Mouse (Mus musculus) erythroid progenitor cell, adult 5-6 weeks (primary cell): ENCODE results near the gene Rtp2. TPM values are rescaled to one million over a fixed set of nuclear protein-coding genes. Genes with fewer than 3 reads are reported as not detected.
A peak's percentile ranks its signal among the peaks of the same experiment; 100 is the strongest.

ENCODE experiments used
- ATAC-seq: replicated peaks from 2 replicates; pipeline ENCODE4 v1.8.0; 2016; ENCODE audit warnings: moderate number of reproducible peaks, mild to moderate bottlenecking, moderate TSS enrichment, inconsistent platforms; ENCODE audit not compliant: poor library complexity, low FRiP score, severe bottlenecking
- total RNA-seq, 2 experiments: library from RNA; stranded (forward) in 1 of 2; stranded (reverse) in 1 of 2; fragments of 150-400 nt in 1 of 2; fragments of 186-747, 209-891 nt in 1 of 2; gene quantifications; 2 replicates each; pipeline versions ENCODE4 v1.2.3 to v1.2.4; 2015 to 2017; ENCODE audit warnings: low replicate concordance in 2 of 2

The Rtp2 gene
- not detected in 2 replicates for total RNA-seq (2015; ENCODE audit: low replicate concordance)
- total RNA-seq (2017; ENCODE audit: low replicate concordance) = not detected in 2 replicates

DNA sequence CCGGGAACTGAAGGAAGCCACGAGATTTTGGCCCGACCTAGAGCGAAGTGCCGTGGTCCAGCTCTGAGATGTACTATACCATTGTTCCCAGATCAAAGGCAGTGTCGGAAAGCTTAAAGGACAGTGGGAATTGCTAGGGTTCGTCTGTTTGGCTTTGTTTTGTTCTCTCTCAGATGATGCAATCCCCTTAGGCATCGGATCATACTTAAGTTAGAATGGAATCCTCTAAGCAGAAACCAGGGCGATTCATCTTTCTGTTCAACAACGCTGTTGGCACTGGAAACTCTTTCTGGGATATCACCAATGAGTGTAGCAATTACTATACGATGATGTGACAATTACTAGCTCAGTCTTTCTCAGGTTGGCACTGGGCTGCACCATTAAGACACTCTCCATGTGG, at the start of gene Rtp2:
TSS of gene Rtp2 (minus strand) at position 101 of the 400 bp plus-strand sequence.
- ATAC-seq = no peak

DNA sequence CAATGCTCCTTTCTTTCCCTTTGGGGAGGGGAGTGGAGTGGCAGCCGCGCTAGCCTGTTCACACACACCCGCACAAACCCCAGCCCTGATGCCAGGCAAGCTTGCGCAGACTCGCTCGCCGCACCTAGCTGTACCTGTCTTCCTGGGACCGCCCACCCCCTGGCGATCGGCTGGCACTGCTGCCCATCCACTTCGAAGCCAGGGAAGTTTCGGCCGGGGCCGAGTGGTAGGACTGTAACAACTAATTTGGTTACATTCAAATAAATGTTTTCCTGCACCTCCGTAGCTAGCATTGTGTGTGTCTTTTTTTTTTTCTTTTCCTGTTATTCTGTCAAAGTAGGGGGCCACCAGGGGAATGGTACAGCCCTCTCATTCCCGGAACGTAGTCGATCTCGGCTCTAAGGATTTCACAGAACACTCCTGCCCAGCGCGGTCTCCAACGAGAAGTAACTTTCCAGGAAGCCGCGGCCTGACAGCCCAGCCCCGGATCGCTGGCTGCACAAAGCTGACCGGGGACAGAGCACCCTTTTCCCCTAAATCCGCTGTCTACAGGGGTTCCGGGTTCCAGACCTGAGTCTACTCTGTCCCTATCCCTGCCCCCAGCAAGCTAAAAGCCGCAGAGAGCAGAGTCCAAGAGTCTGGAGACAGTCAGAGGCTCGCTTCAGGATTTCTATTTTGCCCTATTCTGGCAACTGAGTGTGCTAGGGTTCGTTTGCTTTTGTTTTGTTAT, 49.0 kb upstream of the Rtp2 start:
- ATAC-seq = no peak

DNA sequence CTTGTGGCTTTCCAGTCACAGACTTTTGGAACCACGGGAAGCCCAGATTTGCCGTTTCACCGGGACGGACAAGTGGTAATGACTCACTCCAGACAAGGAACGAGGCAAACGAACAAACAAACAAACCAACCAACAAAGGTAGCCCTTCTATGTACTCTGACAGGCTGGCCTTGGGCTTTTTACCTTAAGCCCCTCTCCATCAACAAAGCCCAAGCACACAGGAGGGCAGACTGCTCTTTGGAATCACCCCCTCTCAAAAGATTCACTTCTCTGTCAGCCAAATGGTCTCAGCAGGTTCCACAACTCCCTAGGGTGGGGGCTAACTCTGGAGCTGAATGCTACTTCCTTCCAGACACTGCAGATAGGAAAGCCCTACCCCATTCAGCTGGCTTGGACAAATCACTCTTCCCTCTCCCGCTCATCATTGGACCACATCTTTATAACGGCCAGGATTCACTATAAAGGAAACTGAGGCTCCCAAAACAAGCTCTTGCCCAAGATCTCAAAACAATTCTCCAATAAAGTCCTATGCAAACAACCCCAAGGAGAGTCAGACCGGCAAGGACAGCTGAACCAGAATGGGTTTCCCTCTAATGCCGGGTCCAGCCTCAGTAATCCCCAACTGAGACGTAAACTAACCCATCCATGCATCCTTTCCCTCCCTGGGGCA, 48.1 kb upstream of the Rtp2 start:
- no peak for ATAC-seq

DNA sequence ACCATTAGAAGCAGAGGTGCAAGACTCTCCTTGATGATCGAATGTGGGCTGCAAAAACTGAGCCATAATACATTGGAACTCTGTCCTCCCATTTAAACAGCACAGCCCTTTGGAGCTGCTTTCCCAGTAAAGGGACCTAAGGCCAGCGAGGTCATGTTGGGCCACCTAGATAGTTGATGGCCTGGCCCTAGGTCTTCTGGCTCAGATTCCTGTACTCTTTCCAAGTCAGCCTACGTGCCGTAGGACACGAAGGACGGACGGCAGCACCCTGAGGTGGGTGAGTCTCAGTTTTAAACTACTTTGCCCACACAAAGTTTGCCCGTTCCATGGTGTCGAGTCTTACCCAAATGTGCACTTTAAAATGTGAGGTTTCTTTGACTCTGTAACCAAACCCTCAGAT, 47.3 kb upstream of the Rtp2 start:
- ATAC-seq = no peak

DNA sequence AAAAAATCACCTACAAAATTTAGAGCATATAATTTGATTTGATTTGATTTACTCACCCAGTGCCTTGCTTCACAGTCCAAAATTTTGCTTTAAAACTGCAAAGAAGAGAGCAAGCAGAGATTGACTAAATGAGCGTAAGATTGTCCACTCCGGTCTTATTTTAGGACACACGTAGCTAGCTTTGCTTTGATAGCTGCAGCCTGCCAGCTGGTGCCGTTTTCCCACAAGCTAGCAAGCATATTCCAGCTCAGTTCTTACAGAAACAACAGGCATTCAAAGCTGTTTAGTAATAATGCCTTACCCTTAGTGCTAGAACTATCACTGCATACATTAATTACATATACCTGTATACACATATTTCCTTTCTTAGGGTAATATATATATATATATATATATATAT, 46.3 kb upstream of the Rtp2 start:
- ATAC-seq = no peak

DNA sequence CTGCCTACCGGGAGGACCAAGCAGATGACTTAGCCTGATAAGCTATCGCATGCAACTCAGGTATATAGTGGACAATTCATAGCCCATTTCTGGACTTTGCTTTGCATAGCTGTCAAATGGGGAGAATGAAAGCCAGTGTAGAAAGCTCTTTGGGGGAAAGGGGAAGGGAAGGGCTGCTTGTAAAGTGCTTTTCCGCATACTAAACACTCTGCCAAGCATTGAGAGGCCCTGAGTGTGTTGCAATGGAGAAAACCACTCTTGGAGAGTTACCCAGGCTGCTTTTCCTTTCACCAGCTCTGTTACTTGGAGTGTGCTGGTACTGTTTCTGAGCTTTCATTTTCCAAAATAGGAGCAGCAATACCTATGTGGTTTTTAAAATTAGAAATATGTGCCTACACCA, 45.5 kb upstream of the Rtp2 start:
- ATAC-seq = no peak

DNA sequence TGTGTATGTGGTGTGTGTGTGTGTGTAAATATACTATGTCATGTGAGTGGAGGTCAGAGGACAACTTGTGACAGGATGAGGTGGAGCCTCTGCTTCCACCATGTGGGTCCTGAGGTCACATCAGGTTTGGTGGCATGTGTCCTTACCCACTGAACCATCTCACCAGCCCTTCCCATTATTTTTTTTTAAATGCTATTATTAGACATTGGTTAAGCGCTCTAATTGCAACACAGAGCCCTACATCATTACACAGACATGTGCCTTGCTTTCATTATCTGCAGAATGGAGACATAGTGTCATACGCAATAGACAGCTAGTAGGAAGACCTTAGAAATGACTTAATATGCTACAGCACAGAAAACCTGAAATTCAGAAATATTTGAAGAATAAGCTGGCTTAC, 44.0 kb upstream of the Rtp2 start:
- no peak for ATAC-seq

DNA sequence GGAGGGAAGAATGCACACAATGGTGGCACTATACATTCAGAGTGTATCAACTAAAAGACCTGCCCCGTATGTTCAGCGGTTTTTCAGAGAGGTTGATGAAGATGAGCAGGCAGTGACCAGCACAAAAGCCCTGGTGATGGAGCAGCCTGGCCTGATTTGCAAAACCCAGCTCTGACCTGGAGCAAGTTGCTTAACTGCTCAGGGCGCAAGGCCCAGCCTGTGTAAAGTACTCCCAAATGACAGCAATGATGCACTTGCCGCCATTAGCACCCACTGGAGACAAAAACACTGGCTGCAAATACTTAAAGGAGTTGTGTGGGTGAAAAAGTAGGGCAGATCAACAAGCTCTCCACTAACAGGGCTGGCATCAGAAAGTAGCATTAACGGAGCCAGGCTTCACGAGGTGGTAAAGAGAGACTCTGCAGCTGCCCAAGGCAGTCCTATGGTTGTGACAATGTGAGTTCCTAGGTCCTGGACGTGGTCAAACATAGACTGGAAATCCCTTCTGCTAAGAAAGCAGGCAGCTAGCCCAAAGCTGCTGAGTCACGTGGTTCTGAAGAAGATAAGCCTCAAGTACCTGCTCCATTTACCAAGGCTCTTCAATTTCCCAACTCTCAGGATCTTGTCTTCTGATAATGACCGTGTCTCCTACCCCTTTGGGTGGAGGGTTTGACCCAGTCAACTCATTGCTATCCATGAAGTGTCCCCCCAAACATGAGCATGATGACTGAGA, 41.6 kb upstream of the Rtp2 start:
- no peak for ATAC-seq

DNA sequence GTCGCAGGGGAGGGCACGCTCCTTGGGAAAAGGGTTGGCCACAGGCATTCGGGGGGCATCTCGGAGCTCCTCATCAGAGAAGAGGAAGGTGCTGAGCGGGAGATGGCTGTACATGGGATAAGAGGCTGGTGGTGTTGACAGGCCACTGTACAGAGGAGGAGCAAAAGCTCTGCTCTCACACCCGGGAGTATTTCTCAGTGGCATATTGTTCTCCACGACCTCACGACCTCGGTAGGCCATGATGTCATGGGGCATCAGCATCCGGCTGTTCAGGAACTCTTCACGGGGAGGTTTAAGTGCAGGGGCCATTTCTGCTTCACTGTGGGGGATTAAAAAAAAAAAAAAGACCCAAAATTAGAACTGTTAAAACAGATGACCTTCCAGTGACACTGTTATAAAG, 40.7 kb upstream of the Rtp2 start:
- ATAC-seq = no peak

DNA sequence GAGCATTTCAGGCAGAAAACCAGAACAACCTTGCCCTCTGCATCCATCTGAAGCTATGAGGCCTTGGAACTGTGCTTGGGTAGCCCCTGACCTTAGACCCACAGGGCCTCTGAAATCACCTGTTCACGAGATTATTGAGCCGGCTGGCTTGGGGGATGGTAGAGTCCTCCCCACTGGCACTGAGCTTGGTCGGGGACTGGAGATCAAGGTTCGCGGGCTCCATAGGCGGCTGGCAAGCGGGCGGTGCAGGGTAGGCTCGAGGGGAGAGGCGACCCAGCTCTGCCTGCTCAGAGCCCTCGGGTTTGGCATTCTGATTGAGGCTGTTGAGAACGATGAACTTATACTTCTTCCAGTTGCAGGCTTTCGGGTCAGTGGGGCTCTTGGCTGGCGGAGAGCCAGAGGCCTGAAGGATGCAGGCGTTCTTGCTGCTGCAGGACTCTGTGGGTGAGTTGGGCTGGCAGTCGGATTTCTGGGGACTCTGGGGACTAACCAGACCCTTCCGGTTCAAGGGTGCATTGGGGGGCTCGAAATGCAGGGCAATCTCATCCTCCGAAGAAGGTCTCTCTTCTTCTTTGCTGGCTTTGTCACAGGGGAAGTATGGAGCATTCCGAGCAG, 40.0 kb upstream of the Rtp2 start:
- no peak for ATAC-seq

DNA sequence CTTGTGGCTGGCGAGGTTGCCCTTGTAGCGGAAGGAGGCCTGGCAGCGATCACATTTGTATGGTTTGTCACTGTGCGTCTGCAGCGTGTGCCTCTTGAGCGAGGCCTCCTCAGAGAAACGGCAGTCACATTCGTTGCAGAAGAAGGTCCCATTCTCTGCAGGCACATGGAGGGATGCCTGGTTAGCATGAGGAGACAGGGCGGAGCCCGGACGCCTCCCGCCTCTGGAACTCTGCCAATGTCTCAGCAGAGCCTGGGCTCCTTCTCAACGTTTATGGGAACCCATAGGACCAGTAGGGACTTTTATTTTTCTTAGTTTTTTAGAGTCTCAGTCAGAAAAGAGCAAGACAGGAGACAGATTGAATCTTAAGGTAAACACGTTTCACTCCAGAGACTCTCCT, 37.7 kb upstream of the Rtp2 start:
- no peak for ATAC-seq

DNA sequence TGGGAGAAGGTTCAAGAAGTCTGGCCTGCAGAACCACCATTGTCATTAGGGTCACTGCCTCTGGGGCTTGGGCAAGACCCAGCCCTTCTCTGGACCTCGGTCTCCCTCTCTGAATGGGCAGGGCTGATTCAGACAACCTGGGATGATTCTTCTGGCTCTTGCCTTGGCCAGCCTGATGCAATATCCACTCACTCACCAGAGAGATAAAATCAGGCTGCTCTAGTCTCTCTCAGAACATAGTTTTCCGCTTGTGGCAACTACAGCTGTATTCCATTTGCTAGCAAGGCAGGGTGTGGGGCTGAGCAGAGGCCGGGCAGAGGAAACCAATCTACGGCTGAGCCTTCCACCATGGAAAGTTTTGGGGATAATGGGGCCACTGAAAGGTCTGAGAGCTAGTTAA, 36.7 kb upstream of the Rtp2 start:
- no peak for ATAC-seq

DNA sequence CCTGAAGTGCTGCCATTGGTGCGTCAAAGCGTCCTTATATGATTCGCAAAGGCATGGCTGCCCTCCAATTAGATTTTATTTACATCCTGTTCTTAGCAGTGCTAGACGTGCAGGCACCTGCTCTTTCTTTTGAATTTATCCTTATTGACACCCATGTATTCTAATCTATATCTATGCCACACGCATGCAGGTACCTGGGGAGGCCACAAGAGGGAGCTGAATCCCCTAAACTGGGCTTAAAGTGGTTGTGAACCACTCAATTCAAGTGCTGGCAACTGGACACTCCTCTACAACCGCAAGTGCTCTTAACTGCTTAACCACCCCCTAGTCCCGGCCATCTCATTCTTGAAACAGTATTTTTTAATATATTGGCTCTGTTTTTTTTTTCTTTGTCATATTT, 35.1 kb upstream of the Rtp2 start:
- peak; percentile 56; the same call in 1 of the 2 replicates for ATAC-seq

DNA sequence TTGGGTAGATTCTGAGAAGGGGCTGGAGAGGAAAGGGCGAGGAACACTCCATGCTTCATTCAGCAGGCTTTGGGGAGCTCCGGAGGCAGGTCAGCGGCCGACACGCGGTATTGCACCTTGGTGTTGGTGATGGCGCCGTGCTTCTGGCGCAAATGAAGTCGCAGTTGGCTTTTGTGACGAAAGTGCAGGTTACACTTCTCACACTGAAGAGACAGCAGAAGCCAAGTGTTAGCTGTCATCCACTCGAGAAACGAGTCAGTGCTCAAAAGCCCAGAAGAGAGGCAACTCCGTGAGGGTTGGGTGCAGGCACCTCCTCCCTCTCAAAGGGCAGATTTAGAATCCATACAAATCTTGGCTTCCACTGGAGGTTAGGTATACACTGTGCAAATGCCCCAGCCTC, 33.9 kb upstream of the Rtp2 start:
- ATAC-seq = no peak

DNA sequence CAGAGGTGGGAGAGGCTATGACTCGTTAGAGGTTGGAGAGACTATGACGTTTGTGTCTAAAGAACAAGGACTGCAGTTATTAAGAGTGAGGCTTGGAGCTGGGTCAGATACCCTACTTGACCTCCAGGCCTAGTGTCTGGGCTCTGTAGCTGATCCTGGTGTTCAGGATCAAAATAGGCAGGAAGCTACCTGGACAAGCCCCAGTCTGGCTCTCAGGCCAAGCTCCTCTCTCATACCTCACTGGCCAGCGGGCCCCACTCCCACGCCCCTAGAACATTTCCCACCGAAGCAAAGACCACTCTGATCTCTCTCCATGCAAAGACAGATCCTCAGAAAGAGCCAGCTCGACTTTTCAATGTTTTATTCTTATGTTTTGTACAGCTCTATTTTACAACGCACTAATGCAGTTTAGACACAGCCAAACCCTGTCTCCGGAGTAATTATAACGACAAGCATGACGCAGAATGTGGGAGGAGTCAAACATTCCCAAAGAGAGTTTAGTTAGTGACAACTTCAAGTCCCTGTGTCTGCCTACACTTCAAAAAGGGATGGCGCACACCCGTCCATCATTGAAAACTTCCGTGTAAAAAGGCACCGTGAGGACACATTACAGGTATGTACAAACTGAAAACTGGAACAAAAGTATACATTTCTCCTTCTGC, 32.6 kb upstream of the Rtp2 start:
- no peak for ATAC-seq

DNA sequence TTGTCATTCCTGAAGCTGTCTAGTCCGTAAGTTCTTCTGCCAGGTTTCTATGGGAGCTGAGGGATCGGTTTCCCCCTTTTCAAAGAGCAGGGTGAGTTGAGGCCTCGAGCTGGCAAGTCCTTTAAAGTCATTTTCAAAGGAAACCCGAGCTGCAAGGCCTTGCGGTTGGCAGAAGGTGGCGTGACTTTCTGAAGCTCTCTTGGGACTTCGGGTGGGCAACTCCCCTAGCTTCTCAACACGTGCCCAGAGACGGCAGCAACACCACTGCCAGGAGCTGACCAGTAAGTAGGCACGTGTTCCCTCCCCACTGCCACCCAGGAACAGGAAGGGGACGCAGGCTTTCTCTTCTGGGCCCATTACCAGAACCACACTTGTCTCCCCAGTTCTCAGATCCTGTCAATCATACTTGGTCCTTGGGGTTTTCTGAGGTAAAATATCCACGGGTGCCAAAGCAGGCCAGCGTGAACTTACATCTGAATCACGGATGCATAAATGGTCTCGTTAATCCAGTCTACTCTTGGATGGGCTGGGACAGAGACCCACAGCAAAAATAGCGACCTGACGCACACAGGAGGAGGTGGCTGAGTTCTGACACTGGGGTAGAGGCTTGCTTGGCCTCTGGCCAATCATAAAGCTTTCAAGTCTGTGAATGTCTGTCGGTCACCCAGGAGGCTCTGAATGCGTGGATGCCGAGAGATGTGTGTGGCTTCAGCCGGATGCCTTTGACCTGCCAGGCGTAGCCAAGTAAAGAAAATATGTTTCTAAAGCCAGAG, 31.9 kb upstream of the Rtp2 start:
- ATAC-seq = no peak

DNA sequence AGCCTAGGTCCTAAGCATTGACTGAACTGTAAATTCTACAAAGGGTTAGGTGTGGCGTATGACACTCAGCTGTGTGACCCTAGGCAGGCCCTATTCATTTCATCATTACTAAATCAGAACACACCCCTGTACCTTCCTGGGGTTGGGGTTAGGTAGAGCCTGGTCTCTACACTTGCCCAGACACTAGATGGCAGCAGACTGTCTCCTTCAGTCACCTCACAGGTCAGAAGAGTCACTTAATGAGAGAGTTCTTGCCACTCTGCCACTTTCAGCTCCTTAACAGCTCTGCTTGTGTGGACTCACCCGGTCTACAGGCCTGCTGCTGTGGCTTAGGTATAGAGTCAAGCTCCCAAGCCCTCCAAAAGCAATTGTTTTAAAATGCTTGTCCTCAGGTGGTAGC, 30.2 kb upstream of the Rtp2 start:
- ATAC-seq = no peak

DNA sequence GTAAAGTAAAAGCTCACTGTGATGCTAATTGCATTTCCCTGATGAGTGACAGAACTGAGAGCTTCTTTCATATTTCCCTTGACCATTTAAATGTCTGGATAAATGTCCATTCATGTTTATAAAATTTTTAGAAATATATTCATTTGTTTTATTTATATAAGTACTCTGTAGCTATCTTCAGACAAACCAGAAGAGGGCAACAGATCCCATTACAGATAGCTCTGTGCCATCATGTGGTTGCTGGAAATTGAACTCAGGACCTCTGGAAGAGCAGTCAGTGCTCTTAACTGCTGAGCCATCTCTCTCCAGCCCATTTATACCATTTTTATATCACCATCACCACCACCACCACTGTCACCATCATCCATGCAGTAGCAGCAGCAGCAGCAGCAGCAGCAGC, 26.7 kb upstream of the Rtp2 start:
- ATAC-seq = no peak

DNA sequence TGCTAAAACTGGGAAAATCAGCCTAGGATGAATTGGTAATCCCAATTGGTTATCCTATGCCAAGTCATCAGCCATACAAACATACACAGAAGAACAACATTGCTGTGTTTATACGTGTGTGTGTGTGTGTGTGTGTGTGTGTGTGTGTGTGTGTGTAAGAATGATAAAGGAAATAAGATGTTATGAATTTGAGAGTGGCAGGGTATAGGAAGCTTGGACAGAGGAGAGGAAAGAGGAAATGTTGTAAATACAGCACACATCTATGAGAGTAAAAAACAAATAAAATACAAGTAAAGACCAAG, 21.7 kb upstream of the Rtp2 start:
- no peak for ATAC-seq
